Mouse (Mus musculus): ENCODE measurements around the gene Akap1. TPM values are rescaled to one million over a fixed set of nuclear protein-coding genes. Genes with fewer than 3 reads are reported as not detected.

Gene Akap1
- total RNA-seq, 2 experiments from 2014 or later: 62.5 to 93.2 TPM

DNA sequence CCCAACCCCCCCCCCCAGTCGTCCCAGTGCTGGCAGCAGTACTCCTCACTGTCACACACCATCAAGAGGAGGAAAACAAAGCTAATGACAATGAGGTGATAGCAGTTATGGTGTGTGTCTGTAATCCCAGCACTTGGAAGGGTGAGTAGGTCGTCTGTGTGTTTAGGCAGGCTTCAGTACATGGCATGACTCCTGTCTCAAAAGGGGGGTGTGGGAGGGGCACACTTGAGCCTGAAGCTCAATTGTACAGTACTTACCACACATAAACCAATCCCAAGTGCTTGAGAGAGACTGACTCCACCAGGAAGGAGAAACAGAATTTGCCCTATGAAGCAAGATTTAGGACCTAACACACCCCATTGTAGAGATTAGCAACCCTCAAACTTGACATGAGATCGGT is 3.3 kb downstream of the Akap1 start:
- Histone ChIP-seq H3K27ac (peak overlapping the region; percentile 99), H3K4me3 (peak overlapping the region; percentile 4; the same call in 1 of the 2 replicates)
- no peak for TF ChIP-seq CTCF (IDR thresholded peaks at IDR 0.05)
- no peak for DNase-seq
- intact Hi-C loops (cut with DNase I): no loop called here

DNA sequence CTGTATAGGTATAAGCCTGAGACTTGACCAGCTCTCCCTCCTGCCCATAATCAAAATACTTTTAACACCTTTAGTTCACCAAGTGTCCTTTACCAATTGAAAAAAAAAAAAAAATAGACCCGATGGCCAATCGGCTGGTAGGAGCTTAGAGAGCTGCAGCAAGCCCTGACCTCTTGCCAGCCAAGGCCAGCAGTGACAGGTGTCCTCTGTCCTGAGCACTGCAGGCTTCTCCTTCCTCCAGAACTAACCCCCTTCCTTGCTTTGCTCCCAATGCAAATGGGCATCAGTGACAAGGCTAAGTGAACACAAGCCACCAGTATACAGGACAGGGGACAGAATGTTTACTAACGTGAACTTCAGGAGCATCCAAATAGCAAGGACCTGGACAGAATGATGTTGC is 3.7 kb downstream of the Akap1 start:
- Histone ChIP-seq H3K4me3 (no peak overlapping the region), H3K27ac (peak overlapping the region; percentile 90)
- intact Hi-C loops (cut with DNase I): no loop called here

DNA sequence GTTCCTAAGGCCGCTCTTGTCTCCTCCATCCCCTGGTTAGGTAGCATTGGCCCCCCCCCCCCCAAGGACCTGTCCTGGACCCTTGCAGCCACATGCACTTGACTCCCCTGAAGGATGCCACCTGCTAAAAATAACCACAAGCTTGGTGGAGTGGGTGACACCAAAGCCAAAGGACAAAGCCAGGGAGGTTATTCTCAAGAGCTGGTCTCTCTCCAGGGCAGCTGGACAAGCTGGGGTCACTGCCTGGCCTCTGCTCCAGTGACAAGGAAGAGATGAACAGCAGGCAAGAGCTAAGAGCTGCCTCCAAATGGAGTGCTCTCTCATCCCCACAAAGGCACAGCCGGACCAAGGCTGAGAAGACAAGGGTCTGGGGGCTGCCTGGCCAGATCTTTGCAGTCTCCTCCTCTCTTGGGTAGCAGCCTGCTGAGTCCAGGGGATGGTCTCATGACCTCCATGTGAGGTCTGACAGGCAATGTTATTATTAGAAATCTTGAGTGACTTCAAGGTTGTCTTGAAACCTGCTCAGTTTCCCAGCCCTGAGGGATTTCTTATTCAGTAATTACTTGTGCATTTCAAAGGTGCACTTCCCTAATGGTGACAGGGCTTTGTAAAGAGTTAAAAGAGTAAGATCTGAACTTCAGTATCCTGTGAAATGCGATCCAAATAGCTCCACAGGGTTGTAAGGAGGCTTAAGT is 6.9 kb downstream of the Akap1 start:
- peak; percentile 73 for DNase-seq
- H3K27ac ChIP-seq: peak overlapping the region; percentile 90
- intact Hi-C loops (cut with DNase I): no loop called here
- TF ChIP-seq CTCF (IDR thresholded peaks at IDR 0.05): no peak
- peak overlapping the region; percentile 32 for H3K4me3 ChIP-seq

More for the DNA sequence above, 3.7 kb downstream of the Akap1 start:
- TF ChIP-seq CTCF (IDR thresholded peaks at IDR 0.05): no peak
- no peak for DNase-seq

DNA sequence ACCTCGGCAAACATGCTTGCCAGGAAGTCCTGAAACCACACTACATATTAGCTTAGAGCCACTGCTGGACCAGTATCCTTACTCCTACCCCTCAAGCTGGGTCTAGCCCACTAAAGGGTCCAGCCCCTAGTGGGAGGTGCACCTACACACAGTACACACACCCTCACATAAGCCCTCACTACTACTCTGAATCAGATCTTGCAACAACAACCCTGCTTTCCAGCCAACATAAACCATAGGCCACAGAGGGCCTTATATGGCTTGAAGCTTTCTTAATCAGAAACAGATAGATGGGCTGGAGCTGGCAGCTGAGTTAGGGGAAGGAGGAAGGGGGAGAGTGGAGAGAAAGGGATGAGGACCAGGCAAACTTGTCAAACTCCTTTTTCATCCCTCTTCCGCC is 8.0 kb downstream of the Akap1 start:
- Histone ChIP-seq H3K4me3 (no peak overlapping the region), H3K27ac (peak overlapping the region; percentile 90)
- intact Hi-C loops (cut with DNase I): no loop called here
- TF ChIP-seq CTCF (IDR thresholded peaks at IDR 0.05): no peak
- no peak for DNase-seq

DNA sequence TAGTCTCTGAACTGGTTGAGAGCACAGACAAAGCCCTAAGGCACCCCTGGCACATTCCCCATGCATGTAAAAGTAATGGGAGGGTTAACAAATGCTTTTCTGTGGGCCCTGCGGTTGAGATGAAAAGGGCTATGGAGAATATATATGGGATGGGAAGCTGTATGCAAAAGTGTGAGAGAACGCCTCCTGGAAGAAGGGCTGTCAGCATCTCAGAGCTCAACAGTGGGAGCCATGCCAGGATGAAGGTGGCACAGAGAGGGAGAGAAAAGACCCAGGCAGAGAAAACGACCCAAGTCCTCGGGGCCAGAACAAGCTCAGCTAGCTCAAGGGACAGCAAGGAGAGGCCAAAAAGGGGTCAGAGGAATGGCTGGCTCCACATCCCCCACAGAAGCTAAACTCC is 8.6 kb downstream of the Akap1 start:
- peak overlapping the region; percentile 90 for H3K27ac ChIP-seq
- no peak for TF ChIP-seq CTCF (IDR thresholded peaks at IDR 0.05)
- DNase-seq: peak; percentile 36
- intact Hi-C loops (cut with DNase I): no loop called here
- H3K4me3 ChIP-seq: no peak overlapping the region

DNA sequence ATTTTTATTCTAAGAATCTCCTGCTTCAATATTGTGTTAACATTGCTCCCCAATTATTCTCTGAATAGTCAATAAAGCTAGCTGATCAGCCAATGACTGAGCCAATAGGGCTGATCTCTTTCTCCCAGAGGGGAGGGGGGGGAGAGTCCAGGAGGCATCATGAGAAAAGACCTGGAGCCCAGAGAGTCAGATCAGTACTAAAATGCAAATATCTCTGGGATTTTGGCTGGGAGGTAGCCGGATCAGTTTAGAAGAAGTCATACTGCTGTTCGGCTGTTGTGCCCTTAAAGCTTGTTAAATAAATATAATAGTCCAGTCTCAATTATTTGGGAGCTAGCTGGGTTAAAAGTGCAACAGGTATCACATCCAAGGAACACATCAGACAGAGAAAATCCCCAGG is 10.8 kb downstream of the Akap1 start:
- Histone ChIP-seq H3K4me3 (no peak overlapping the region), H3K27ac (peak overlapping the region; percentile 91; the same call in 1 of the 2 replicates)
- intact Hi-C loops (cut with DNase I): no loop called here
- no peak for DNase-seq
- TF ChIP-seq CTCF (IDR thresholded peaks at IDR 0.05): no peak

DNA sequence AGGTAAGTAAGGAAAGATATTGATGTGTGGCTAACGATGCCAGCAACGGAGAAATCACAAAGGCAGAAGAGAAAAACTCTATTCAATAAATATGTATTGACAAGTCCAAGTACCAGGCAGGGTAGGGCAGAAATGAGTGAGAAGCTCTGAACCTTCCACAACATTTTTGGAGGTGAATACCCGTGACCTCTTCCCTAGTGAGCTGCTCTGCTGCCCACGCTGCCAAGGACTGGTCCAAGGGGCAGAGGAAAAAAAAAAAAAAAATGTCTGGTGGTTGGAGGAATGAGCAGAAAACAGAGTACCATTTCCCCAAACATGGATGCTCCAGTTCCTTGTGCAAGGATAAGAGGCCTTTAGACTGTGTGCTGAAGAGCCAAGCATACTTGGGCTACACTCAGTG is 11.6 kb downstream of the Akap1 start:
- no peak for DNase-seq
- intact Hi-C loops (cut with DNase I): no loop called here
- Histone ChIP-seq H3K4me3 (no peak overlapping the region), H3K27ac (peak overlapping the region; percentile 91; the same call in 1 of the 2 replicates)
- no peak for TF ChIP-seq CTCF (IDR thresholded peaks at IDR 0.05)

DNA sequence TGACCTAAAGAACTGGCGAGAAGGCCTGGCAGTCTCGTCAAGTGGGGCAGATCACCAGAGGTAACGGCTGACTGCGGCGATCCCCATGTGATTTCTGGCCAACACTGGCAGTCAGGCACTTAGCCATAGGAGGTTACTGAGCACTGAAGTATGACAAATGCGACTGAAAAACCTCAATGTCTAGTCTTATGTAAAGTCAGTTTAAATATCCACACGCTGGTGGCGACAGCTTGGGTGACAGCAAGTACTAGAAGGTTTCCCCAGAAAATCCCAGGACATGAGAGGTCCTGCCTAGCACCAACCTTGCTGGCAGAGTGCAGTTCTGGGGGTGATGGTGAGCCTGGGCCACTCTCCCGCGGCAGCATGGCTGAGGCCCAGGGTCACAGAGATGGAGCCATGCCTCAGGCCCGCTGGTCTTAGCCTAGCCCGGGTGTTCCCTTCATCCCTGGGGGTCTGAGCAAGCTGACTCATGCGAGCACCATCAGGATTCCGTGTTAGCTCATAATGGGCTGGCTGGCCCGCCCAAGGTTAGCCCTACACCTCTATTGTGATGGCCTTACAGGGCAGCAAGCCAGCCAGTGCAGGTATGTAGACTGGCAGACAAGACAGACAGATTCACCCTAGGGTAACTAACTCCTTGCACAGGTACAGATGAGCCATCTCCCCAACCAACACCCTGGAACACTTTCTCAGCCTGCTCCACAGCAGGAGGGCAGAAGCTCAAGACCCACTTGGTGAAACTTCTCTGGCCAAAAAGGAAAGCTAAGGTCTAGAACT is 13.1 kb downstream of the Akap1 start:
- Histone ChIP-seq H3K4me3 (peak overlapping the region; percentile 22), H3K27ac (peak overlapping the region; percentile 91)
- peak; percentile 82 for DNase-seq
- intact Hi-C loops (cut with DNase I): no loop called here
- TF ChIP-seq CTCF (IDR thresholded peaks at IDR 0.05): no peak

DNA sequence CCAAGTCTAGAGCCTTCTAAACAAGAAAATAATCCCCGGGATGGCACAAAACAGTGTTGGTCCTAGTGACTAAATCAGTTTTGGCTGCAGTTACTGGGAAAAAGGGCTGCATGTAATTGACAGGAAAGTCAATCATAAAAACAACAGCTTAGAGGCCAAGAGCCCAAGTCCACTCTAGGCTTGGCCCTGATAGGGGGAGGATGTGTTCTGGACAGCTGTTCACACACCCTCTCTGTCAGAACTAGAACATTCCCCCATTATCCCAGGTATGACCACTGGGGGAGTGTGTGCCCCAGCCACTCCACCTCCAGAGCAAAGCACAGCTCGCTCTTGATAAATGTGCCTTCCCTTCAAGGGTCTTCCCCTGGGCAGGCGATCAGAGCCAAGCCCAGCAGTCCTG is 14.7 kb downstream of the Akap1 start:
- H3K4me3 ChIP-seq: no peak overlapping the region; the same call in none of the 2 replicates
- peak; percentile 39 for TF ChIP-seq CTCF (IDR thresholded peaks at IDR 0.05)
- DNase-seq: peak; percentile 26
- intact Hi-C loops (cut with DNase I): loop anchor here (5.0 kb wide), 2 partner anchors 53 to 108 kb away; partner anchors contain the start of gene Scpep1
- peak overlapping the region; percentile 91 for H3K27ac ChIP-seq

DNA sequence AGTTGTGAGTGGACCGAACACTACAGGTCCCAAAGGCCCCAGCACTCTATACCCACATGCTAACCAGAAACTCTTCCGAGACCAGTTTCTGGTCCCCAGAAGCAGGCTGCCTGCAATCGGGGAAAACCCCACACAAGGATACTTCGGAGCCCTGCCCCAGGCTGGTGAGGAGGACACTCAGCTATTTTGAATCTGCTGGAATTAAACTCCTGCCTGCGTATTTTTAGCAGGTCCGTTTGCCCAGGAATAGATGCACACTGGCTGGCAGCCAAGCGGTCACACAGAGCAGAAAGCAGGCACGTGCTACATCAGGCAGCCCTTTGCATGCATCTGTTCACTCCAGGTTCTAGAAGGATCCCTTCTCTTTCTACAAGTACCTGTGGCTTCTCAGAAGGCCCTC is 15.1 kb downstream of the Akap1 start:
- Histone ChIP-seq H3K27ac (peak overlapping the region; percentile 91), H3K4me3 (peak overlapping the region; percentile 57)
- intact Hi-C loops (cut with DNase I): loop anchor here (5.0 kb wide), 2 partner anchors 53 to 108 kb away; partner anchors contain the start of gene Scpep1
- TF ChIP-seq CTCF (IDR thresholded peaks at IDR 0.05): no peak
- DNase-seq: peak; percentile 92

DNA sequence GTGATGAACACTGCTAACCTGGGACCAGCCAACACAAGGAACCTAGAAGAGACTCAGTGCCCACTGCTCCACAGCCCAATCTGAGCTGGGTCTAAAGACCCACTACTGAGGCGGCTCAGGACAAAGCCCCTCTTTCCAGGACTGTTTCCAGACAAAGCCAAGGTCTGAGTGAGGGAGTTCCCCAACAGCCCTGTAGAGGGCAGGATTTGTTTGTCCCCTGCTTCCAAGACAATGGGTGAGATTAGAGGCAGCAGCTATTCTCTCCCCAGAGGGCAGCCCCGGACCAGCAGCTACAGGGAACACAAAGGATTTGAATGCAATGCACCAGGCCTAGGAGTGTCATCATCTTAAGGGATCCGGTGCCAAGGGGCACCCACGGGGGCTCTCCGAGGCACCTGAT is 15.8 kb downstream of the Akap1 start:
- intact Hi-C loops (cut with DNase I): loop anchor here (5.0 kb wide), 2 partner anchors 54 to 109 kb away; partner anchors contain the start of gene Scpep1
- peak overlapping the region; percentile 57 for H3K4me3 ChIP-seq
- peak; percentile 58 for DNase-seq
- H3K27ac ChIP-seq: peak overlapping the region; percentile 91
- peak; percentile 80 for TF ChIP-seq CTCF (IDR thresholded peaks at IDR 0.05)

DNA sequence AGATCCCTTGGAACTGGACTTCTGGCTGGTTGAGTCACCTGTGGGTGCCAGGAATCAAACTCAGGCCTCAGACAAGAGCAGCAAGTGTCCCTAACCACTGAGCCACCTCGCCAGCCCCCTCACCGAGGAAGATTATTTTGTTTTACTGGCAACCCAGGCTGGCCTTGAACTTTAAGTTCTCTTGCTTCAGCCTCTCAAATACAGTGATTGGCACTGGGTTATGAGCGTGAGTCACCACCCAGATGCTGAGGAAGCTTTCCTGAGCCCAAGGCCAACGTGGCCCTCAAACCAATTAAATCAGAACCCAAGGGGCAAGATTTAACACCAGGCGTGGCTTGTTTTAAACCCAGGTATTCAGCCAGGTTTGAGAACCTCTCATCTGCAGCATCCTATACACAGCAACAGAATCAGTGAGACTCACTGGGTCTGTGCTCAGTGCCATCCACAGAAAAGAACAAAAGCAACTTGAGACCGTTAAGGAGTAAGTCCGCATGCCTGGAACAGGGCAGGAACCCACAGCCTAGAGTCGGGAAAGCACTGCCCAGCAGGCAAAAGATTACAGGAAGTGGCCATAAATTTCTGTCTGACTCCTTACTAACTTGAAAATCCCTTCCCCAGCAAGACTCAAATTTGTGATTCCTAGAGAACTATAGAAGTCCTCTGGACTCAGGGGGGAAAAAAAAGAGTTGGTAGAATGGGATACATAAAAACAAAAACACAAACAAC is 16.9 kb downstream of the Akap1 start:
- Histone ChIP-seq H3K4me3 (no peak overlapping the region), H3K27ac (peak overlapping the region; percentile 91; the same call in 1 of the 2 replicates)
- TF ChIP-seq CTCF (IDR thresholded peaks at IDR 0.05): no peak
- intact Hi-C loops (cut with DNase I): loop anchor here (5.0 kb wide), 2 partner anchors 55 to 110 kb away; partner anchors contain the start of gene Scpep1
- no peak for DNase-seq
